Mouse (Mus musculus) stomach, embryonic 14.5 days (tissue): ENCODE results near the gene Scaf4. TPM values are rescaled to one million over a fixed set of nuclear protein-coding genes. Genes with fewer than 3 reads are reported as not detected.
A peak's percentile ranks its signal among the peaks of the same experiment; 100 is the strongest.

Experiments used
- ATAC-seq: fragments of 200-750 bp; cut with Nextera tagmentation; 2 replicates; pipeline ENCODE4 v1.8.0; 2017; ENCODE audit warnings: low read depth, moderate TSS enrichment; ENCODE audit not compliant: insufficient number of reproducible peaks, insufficient read depth, low FRiP score
- H3K27ac ChIP-seq: fragments of 300-500 bp; sonication (generic); 2 replicates; pipeline ENCODE4 v1.5.1; 2014; ENCODE audit warnings: mild to moderate bottlenecking, low read length, moderate library complexity, mixed read lengths
- H3K27me3 ChIP-seq: fragments of 300-500 bp; sonication (generic); 2 replicates; pipeline ENCODE4 v1.6.1; 2014; ENCODE audit warnings: low read length, control low read depth, mixed read lengths; ENCODE audit not compliant: control insufficient read depth, insufficient read depth
- H3K36me3 ChIP-seq: fragments of 300-500 bp; sonication (generic); 2 replicates; pipeline ENCODE4 v1.6.1; 2014; ENCODE audit warnings: mild to moderate bottlenecking, control low read depth, low read length, moderate library complexity, mixed read lengths; ENCODE audit not compliant: control insufficient read depth, insufficient read depth
- H3K4me1 ChIP-seq: fragments of 300-500 bp; sonication (generic); 2 replicates; pipeline ENCODE4 v1.6.1; 2014; ENCODE audit warnings: low read length, control low read depth, mixed read lengths; ENCODE audit not compliant: control insufficient read depth, insufficient read depth
- H3K4me2 ChIP-seq: fragments of 300-500 bp; sonication (generic); replicated peaks from 2 replicates; pipeline ENCODE4 v1.6.1; 2014; ENCODE audit warnings: low read depth, low read length, control low read depth
- H3K4me3 ChIP-seq: fragments of 300-500 bp; sonication (generic); 2 replicates; pipeline ENCODE4 v1.5.1; 2014; ENCODE audit warnings: low read depth, low read length, control low read depth
- H3K9ac ChIP-seq: fragments of 300-500 bp; sonication (generic); replicated peaks from 2 replicates; pipeline ENCODE4 v1.6.1; 2014; ENCODE audit warnings: low read depth, mild to moderate bottlenecking, control low read depth, low read length, moderate library complexity, mixed read lengths
- H3K9me3 ChIP-seq: fragments of 300-500 bp; sonication (generic); 2 replicates; pipeline ENCODE4 v1.6.1; 2016; ENCODE audit warnings: low read depth, low read length, control low read depth; ENCODE audit not compliant: control insufficient read depth
- WGBS: fragments of 180-500 bp; shearing (Covaris S2); extraction: QIAGEN DNeasy Blood & Tissue Kit; methylation state at CpG from one replicate; pipeline ENCODE4 v1.1.7; 2014; 5-methylcytosine and 5-hydroxymethylcytosine counted together
- polyA plus RNA-seq: library from polyadenylated mRNA; unstranded; fragments of >200 nt; fragmentation: Nextera tagmentation; extraction: Ambion mirVana; gene quantifications from 2 replicates; pipeline ENCODE4 v1.2.1, GENCODE M21; 2014

The Scaf4 gene
- polyA plus RNA-seq, 1 experiment from 2014 or later: 30.0 TPM

GRCm38 (mm10) chr16:90213477-90214339 is 70.6 kb downstream of the Scaf4 start:
- Histone ChIP-seq H3K27me3 (no peaks in the 10 kb centered on the region), H3K27ac (no peak overlapping the region), H3K9ac (no peak overlapping the region), H3K36me3 (no peaks in the 10 kb centered on the region), H3K9me3 (no peaks in the 10 kb centered on the region), H3K4me1 (no peaks in the 10 kb centered on the region), H3K4me2 (no peak overlapping the region), H3K4me3 (no peak overlapping the region)
- WGBS: 71% methylated on average over 12 of the region's 12 CpGs
- ATAC-seq: no peak

DNA sequence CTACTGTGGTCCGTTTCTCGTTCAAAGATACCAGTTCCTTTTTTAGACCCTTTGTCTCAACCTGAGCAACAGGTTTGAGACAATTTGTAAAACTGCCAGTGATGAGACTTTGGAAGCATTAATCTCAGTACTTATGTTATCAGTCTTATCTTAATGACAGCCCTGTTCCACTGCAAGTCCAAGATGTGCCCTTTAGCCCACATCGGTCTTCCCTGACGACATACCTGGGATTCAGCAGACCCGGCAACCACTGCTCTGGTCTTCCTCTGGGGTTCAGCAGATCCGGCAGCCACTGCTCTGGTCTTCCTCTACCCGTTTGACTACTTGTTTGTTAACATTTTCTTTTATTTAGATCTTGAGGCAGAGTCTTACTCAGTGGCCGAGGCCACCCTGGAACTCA is 72.5 kb downstream of the Scaf4 start:
- Histone ChIP-seq H3K27ac (no peak overlapping the region), H3K4me3 (no peak overlapping the region), H3K4me1 (no peaks in the 10 kb centered on the region), H3K9ac (no peak overlapping the region), H3K9me3 (no peaks in the 10 kb centered on the region), H3K4me2 (no peak overlapping the region), H3K36me3 (no peaks in the 10 kb centered on the region), H3K27me3 (no peaks in the 10 kb centered on the region)
- WGBS: 73% methylated on average over 8 of the region's 8 CpGs
- no peak for ATAC-seq

GRCm38 (mm10) chr16:90210717-90211116 is 73.6 kb downstream of the Scaf4 start:
- no peaks in the 10 kb centered on the region for H3K9me3 ChIP-seq
- 63% methylated on average over 10 of the region's 10 CpGs for WGBS
- no peak overlapping the region for H3K4me2 ChIP-seq
- no peaks in the 10 kb centered on the region for H3K27me3 ChIP-seq
- H3K4me1 ChIP-seq: no peaks in the 10 kb centered on the region
- no peak overlapping the region for H3K27ac ChIP-seq
- no peaks in the 10 kb centered on the region for H3K36me3 ChIP-seq
- no peak overlapping the region for H3K9ac ChIP-seq
- H3K4me3 ChIP-seq: no peak overlapping the region
- ATAC-seq: no peak

DNA sequence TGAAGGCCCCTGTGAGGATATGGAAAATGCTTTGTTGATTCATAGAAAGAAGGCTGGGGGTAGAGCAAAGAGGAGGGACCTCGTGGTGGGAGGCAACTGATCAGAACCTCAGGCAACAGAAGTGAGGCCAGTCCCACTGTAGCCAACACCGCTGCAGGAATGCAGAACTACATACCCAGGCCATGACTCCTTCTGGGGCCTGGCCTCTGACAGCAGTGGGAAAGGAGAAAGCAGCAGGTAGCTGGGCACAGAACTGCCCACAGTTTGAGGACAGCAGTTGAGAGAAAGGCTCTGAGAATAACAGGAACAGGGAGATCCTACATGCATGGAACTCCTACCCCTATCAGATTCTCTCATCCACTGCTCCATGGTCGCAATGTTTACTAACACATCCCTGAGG is 75.3 kb downstream of the Scaf4 start:
- no peak overlapping the region for H3K4me3 ChIP-seq
- H3K27me3 ChIP-seq: no peaks in the 10 kb centered on the region
- H3K9me3 ChIP-seq: no peaks in the 10 kb centered on the region
- H3K27ac ChIP-seq: no peak overlapping the region
- H3K36me3 ChIP-seq: no peaks in the 10 kb centered on the region
- no peak overlapping the region for H3K4me2 ChIP-seq
- no peak overlapping the region for H3K9ac ChIP-seq
- WGBS: 76% methylated on average over 3 of the region's 3 CpGs
- H3K4me1 ChIP-seq: no peaks in the 10 kb centered on the region
- no peak for ATAC-seq

DNA sequence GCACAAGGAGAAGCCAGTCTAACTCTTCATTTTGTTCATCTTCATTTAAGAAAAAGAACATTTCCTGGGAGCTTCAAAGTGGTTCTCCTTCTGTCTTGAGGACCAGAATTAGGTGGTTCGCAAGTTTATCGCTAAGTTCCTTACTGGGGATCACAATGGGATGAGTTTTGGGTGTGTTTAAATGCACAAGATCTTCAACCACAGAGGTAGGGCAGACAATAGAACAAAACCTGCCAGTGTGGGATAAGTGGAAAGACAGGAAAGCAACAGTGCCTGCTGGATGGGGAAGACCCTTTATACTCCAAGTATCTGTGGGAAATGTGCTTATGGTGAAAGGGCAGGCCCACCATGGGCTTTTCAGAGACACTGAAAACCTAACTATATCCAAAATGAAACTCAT is 79.4 kb downstream of the Scaf4 start:
- ATAC-seq: no peak
- Histone ChIP-seq H3K9me3 (no peaks in the 10 kb centered on the region), H3K27me3 (no peaks in the 10 kb centered on the region), H3K4me2 (no peak overlapping the region), H3K36me3 (no peaks in the 10 kb centered on the region), H3K4me1 (peaks cover 7% of the 10 kb centered on the region; the same call in 1 of the 2 replicates), H3K4me3 (no peak overlapping the region), H3K9ac (no peak overlapping the region), H3K27ac (no peak overlapping the region)
- WGBS: 94% methylated on average over 2 of the region's 2 CpGs

- 75% methylated on average over 6 of the region's 6 CpGs for WGBS
- H3K4me3 ChIP-seq: no peak overlapping the region
- H3K4me2 ChIP-seq: no peak overlapping the region
- no peaks in the 10 kb centered on the region for H3K9me3 ChIP-seq
- H3K27me3 ChIP-seq: no peaks in the 10 kb centered on the region
- H3K4me1 ChIP-seq: peaks cover 7% of the 10 kb centered on the region; the same call in 1 of the 2 replicates
- no peak overlapping the region for H3K27ac ChIP-seq
- no peak for ATAC-seq
- H3K9ac ChIP-seq: no peak overlapping the region
- no peaks in the 10 kb centered on the region for H3K36me3 ChIP-seq
Observed at GRCm38 (mm10) chr16:90203226-90203962, 80.9 kb downstream of the Scaf4 start.

DNA sequence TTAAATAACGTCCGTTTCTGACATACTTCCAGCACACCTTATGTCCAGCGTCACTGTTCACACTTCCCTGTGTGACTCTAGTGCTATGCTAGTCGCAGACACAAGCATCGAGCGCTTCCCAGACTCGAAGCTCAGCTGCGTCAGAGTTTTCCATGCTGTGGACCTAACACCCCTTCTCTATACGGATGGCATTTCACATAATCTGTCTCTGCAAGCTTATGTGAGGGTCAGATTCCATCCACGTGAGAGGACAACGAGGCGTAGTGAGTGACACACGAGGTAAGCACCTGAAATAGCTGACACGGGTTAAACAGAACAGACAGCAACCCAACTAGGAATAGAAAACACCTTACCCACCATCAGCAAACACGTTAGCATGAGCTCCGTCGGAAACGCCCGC is 82.2 kb downstream of the Scaf4 start:
- Histone ChIP-seq H3K9me3 (no peaks in the 10 kb centered on the region), H3K27me3 (no peaks in the 10 kb centered on the region), H3K36me3 (no peaks in the 10 kb centered on the region), H3K4me2 (peak overlapping the region; percentile 16; the same call in 1 of the 2 replicates), H3K27ac (no peak overlapping the region), H3K4me1 (peaks cover 11% of the 10 kb centered on the region; the same call in 1 of the 2 replicates), H3K4me3 (no peak overlapping the region), H3K9ac (no peak overlapping the region)
- 52% methylated on average over 19 of the region's 19 CpGs for WGBS
- ATAC-seq: no peak

DNA sequence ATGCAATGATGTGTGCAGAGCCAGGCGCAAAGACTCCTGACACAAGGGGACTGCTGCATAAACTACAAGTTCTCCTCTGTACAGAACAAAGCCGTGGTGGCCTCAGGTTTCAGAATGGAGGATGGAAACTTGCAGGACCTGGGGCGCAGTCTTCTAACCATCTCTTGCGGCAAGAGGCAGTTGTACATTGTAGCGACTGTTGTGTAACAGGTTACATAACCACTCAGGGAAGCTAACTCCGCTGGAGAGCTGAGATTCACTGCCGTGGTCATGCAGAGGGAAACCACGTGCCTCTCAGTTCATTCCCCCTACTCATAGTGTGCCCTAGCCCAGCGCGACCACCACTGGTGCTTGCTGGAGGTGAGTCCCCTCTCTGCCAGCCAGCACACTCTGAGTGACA is 85.1 kb downstream of the Scaf4 start:
- no peaks in the 10 kb centered on the region for H3K9me3 ChIP-seq
- H3K9ac ChIP-seq: no peak overlapping the region
- peaks cover 11% of the 10 kb centered on the region; the same call in 1 of the 2 replicates for H3K4me1 ChIP-seq
- no peaks in the 10 kb centered on the region for H3K27me3 ChIP-seq
- H3K36me3 ChIP-seq: no peaks in the 10 kb centered on the region
- H3K4me3 ChIP-seq: no peak overlapping the region
- H3K4me2 ChIP-seq: no peak overlapping the region
- no peak overlapping the region for H3K27ac ChIP-seq
- 81% methylated on average over 10 of the region's 10 CpGs for WGBS
- no peak for ATAC-seq
